Mouse (Mus musculus) cerebellum, adult 2 months (tissue): ENCODE measurements around the gene Inpp5b.

ENCODE experiments used
- CTCF ChIP-seq: fragments of 200-500 bp; IDR thresholded peaks from 2 replicates; pipeline ENCODE4 v1.5.1; 2011; ENCODE audit warnings: low read depth, mild to moderate bottlenecking, control low read depth, low read length, moderate library complexity, borderline replicate concordance; ENCODE audit not compliant: insufficient read depth
- POLR2A ChIP-seq: fragments of 200-500 bp; IDR thresholded peaks from 2 replicates; pipeline ENCODE4 v1.6.1; 2011; ENCODE audit warnings: low read length, control low read depth, borderline replicate concordance; ENCODE audit not compliant: insufficient read depth

- TF ChIP-seq CTCF (no peak), POLR2A (no peak)
These were observed 27.4 kb downstream of the Inpp5b start for GRCm38 (mm10) chr4:124768963-124769591.
